Mouse (Mus musculus): ENCODE data around the gene Btbd9.
"Not testable (repeated sequence)": the region's sequence is repeated elsewhere in the genome, so short reads cannot be mapped to it uniquely, and the experiment has no call there.

Gene Btbd9

DNA sequence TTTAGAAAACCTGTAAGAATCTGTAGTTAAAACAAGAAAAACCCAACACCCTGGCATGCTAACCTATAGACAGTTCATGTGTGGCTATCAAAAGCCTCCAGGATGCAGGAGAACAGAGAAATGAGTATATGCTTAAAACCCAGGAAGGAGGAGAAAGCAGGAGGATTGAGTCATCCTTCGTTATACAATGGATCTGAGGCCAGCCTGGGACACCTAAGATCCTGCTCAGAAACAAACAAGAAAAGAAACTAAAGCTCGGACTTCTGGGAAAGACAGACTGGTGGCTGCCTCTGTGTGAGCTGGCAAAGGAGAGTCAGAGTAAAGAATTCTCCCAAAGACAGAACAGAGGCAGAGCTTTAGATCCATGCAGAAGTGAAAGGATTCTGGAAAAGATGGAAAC, 17.7 kb downstream of the Btbd9 start:
- no peak for DNase-seq (ENCODE audit: low read depth)

DNA sequence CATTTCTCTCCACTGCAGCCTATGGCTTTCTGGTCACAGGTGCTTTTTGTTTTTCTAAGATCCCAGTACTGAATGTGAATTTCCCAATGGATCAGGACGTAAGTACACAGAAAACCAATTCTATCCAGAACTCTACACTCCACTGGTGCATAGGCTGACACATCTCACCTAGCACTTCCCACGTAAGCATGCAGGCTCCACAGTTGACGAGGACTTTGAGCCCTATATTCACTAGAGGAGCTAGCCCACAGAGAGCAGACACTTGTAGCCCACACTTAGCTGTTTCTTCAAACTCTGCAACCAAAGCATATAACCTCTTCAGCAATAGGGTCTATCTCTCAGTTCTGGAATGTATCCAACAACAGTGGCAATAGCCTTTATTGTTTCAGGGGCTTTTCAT, 19.8 kb downstream of the Btbd9 start:
- no peak for DNase-seq (ENCODE audit: low read depth)

DNA sequence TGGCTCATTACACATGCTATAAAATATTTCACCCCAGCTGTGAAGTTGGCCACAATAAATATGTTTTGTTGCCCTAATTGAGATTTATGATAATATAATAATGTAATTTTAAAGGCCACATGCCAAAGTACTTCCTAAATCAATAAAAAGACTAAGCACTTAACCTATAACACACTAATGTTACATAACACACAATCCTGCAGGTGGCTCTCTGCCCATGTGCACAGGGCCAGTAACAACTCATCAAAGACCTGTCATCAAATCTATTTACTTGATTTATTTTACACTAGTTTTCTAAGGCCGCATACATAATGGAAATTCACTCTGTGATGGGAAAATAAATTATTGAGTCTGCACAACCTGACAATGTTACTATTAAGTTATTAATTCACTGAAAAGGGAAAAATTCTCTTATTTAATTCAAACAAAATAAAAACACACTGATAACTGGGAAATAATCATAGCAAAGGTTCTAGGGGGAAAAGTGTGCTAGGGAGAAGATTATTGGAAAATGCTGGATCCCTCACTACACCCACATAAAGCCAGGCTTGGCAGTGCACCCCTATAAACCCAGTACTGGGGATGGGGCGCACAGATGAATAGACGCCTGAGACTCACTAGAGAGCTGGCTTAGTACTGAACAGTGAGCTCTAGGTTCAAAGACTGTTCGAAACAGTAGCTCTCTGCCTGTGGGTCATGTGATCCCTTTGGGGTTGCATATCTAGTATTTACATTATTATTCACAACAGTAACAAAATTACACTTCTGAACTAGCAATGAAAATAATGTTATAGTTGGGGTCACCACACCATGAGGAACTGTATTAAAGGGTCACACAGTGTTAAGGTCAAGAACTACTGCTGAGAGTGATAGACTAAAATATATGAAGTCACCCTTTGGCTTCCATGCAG, 23.0 kb downstream of the Btbd9 start:
- peak; percentile 43 for DNase-seq (ENCODE audit: low read depth)

DNA sequence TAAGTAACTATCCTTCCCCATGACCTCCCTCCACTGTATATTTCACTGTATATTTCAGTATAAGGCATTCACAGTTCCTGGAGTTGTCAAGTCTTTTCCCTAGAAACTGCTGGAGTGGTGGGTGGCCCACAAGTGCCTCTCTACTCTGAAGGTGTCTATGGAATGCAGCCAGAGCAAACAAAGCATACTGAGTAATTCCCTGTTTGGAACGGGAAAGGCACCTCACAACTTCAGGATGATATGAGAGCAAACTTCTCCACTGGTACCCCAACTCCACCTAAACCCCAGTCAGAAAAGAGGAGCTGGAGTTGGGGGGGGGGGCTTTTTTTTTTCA, 25.5 kb downstream of the Btbd9 start:
- no peak for DNase-seq (ENCODE audit: low read depth)

DNA sequence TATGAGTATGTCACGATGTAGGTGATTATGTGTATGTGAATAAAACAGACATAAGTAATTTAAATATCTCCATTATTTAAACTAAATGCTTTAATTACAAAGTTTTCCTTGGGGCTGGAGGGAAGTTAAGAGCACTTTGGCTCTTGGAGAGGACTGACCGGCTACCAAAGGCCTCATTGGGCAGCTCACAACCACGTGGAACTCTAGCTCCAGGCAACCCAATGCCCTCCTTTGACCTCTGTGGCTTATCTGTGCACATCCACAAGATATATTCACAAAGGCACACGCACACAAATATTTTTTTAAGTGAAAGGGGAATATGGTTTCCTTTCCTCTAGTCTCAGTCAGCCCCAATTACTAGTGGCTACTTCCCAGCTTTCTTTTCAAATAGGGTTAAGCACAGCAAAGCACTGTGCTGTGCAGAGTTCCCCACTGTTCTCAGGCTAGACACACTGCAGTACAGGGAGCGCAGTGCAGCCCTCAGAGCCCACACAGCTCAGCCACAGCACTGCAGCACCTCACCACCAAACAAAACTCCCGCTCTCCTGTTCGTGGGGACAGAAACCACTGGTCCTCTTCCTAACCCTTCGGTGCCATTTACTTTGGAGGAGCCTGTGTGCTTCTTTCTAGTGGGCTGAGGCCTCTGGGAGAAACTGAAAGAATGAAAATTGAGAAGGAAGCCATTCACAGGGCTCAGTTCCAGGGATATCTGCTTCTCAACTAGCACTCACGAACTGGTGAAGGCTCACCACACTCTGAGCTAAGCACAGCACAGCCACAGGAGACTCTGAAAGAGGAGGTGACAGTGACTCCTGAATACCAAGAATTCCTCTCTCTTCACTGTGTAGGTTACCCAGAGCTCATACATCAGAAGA, 26.2 kb downstream of the Btbd9 start:
- DNase-seq (ENCODE audit: low read depth): no peak

DNA sequence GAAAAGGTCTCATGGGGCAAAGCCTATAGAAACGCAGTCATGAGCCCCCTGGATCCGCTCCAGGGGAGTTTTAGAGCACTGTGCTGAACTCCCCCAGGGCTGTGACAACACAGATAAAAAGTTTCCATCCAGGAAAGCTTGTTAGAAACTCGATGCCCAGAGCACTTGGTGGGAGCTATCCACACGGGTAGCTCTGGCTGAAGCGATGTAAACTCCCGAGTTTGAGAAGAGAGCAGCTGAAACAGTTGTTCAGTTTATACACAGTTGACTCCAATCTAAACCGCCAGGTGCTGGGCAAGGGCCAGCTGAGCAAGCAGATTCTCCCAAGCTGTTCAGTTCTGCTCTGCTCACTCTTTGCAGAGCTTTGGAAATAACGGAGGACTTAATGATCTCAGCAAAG, 37.2 kb downstream of the Btbd9 start:
- peak; percentile 31 for DNase-seq (ENCODE audit: low read depth)

DNA sequence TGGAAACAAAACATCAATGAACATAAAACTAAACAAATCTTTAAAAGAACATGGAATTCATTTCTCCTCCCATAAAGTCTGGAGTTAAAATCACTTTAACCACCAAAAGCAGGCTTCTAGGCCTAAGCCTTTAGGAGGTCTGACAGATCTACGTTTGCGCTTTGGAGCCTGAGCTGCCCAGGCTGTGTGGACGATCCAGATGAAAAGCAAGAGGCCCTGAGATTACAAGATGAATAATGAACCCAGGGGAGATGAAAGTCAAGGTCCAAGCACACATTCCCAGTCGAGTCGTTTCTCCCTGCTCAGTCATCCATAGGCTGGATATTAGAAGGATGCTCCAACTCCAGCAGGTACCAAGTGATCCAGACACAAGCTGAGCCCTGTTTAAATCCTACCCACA, 39.6 kb downstream of the Btbd9 start:
- no peak for DNase-seq (ENCODE audit: low read depth)

DNA sequence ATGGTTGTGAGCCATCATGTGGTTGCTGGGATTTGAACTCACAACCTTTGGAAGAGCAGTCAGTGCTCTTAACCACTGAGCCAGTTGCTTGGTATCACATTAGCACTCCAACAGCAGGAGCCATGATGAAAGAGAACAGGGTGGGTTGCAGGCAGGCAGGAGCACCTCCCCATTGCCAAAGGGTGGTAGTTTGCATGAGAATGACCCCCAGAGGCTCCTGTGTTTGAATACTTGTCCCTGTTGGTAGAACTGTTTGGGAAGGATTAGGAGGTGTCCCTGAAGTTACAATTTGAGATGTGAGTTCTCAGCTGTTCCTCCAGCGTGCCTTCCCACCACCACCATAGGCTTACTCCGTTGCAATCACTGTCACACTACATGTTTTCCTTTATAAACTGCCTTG, 43.2 kb downstream of the Btbd9 start:
- no peak for DNase-seq (ENCODE audit: low read depth)

DNA sequence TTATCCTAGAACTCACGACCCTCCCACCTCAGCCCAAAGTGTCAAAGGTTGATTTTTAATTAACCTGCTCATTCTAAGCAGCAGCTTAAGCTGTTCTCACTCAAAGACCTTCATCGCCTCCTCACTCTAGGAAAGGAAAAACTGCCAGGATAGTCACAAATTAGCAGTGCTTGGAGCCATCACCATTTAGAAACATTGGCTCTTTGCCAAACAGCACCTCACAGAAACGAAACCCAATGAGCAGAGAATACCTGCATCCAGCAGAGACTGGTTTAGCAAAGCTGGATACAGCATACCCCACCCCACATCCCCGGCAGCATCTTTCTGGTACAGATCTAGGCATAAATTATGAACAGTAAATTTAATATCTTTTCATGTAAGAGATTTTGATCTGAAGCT, 45.7 kb downstream of the Btbd9 start:
- no peak for DNase-seq (ENCODE audit: low read depth)

DNA sequence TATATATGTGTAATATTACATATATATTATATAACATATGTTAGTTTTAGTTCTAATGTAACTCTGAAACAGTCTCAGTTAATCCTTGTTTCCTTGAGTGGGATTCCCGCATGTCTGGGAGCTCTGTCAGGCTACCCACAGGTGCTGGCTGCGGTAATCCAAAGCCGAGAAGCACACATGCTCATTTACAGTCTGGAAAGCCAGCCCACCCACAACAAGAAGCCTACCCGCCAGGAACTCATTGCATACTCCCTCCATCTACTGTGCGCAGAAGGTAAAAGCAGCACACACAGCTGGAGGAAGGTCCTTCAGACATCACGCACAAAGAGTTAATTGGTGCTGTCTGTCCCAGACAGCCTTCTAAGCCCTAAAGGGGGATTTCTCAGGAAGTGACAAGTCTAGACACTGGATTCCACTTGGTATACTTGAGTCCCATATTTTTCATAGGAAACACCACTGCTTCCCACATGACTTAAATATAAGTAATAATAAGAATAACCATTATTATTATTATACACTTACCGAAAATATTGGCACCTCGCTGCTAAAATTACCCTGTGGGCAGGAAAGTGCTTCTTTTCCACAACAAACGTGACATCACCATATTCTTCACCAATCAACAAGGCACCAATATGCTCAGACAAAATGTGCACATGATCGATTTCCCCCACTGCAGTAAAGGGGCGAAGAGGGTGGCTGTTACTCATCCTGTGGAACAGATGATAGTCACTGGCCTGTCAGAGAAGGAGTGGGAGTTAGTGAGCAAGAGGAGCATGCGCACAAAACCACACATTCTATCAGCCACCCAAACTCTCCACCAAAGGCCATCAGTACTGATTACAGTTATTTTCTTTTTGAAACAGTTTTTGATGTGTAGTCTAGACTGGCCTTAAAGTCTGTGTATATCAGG, 46.4 kb downstream of the Btbd9 start:
- DNase-seq (ENCODE audit: low read depth): no peak

DNA sequence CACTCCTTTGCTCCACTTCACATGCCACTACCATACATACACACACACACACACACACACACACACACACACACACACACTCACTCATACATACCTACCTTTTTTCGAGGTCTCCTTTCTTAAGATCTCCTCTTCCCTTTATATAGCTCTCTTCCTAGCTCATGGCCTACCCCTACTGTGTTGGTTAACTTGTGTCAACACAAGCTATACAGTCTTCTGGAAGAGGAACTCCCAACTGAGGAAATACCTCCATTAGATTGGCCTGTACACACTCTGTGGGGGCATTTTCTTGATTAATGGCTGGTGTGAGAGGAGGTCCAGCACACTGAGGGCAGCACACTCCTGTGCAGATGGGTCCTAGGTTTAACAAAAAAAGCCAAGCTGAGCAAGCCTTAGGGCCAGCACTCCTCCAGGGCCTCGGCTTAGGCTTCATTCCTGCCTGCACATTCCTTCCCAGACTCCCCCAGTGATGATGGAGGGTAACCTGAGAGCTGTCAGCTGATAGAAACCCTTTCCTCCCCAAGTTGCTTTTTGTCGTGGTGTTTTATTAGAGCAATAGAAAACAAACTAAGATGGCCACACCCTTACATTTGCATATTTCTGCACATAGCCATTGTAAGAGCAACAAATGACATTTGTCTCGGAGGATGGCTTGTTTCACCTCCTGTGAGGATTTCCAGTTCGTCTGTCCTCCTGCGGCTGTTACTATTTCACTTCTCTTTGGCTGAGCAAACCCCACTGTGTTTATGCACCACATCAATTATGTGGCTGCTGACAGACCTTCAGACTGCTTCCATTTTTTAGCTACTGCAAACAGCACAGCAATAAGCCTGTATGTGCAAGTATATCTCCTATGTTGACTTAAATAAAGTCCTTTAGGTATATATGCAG, 50.6 kb downstream of the Btbd9 start:
- no peak for DNase-seq (ENCODE audit: low read depth)

DNA sequence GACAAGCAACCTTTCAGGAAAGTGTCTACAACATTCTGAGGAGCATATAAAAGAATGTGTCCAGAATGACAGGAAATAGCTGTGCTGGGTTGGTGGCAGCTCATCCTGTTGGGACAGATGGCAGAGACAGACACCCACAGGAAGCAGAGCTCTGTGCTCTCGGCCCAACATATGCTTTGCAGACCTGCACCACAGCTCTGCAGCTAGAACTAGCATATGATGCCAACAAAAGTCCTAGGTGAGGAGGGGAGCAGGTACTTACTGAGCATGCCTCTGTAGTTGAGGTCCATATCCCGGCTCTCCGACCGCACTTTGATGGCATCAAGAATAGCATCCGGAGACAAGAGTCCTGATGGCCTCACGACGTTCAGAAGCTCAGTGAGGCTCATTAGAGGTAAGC, 51.8 kb downstream of the Btbd9 start:
- DNase-seq (ENCODE audit: low read depth): no peak

DNA sequence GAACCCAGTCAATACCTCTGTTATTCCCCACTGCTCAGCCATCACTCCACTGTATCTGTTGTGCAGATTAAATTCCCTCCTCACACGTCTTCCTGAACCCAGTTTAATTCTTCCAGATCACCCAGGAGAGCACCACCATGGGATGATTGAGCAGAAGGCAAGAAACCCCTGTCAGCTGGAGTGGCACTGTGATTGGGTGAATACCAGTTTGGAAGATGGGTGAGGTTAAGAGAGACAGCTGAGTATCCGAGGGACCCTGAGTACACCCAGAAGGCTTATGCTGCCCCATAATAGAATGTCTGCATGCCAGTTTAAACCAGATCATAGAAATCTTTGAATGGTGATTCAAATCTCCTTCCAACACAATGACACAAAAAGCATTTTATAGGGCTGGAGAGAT, 52.5 kb downstream of the Btbd9 start:
- no peak for DNase-seq (ENCODE audit: low read depth)

DNA sequence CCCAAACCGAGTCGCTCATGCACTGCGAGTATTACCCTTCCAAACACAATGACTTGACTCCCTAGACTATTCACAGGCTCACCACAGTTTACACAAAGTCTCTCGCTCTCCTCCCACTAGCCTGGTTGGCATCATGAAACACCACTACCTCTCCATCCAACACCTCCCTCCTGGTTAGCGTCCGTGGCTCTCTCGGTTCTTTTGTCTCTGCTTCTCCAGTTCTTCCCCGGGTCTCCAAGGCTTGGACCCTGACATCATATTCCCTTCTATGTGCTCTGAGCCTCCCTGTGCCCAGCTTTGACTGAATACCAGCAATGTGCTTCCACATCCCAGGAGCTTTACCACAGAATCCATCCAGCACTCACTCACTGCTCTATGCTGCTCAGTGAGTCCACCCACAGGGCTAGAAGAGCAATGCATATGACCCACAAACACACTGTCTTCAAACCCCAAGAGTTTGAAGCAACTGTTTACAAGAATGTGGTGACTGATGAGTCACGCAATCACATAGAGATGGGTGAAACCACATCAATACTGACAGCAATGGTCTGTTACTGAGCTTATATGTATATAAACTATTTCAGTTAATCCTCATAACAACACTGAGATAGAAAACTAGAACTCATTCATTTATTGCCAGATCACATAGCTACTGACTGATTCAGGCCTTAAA, 53.7 kb downstream of the Btbd9 start:
- DNase-seq (ENCODE audit: low read depth): peak; percentile 48

DNA sequence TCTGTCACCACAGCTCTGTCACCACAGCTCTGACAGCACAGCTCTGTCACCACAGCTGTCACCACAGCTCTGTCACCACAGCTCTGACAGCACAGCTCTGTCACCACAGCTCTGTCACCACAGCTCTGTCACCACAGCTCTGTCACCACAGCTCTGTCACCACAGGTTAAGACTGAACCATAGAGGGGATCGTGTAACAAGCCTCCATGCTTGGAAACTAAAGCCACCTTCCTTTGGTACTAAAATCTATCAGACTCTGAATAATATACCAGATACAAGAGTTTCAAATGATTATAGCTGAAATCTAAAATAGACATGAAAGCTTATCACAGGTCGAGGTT, 57.1 kb downstream of the Btbd9 start:
- DNase-seq (ENCODE audit: low read depth): not testable (repeated sequence)

DNA sequence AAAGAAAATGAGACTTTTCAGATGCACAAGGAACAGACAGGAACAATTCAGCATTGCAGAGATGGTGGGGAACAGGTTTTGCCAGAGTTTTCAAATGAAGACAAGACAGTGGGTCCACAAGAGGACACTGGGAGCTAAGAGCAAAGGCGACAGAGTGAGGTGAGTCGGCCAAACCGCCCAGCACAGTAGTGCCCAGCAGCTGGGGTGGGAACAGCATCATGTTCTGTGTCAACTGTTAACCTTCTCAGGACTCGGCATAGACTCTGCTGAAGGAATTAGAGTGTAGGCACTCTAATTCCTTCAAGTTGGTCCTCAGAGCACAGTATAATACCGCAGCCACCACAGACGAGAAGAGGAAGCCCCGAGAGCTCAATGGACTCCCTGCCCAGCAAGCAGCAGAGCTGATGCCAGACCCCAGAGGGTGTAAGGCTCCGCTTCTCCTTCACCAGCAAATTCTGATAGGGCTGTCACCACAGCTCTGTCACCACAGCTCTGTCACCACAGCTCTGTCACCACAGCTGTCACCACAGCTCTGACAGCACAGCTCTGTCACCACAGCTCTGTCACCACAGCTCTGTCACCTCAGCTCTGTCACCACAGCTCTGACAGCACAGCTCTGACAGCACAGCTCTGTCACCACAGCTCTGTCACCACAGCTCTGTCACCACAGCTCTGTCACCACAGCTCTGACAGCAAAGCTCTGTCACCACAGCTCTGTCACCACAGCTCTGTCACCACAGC, 57.7 kb downstream of the Btbd9 start:
- no peak for DNase-seq (ENCODE audit: low read depth)

DNA sequence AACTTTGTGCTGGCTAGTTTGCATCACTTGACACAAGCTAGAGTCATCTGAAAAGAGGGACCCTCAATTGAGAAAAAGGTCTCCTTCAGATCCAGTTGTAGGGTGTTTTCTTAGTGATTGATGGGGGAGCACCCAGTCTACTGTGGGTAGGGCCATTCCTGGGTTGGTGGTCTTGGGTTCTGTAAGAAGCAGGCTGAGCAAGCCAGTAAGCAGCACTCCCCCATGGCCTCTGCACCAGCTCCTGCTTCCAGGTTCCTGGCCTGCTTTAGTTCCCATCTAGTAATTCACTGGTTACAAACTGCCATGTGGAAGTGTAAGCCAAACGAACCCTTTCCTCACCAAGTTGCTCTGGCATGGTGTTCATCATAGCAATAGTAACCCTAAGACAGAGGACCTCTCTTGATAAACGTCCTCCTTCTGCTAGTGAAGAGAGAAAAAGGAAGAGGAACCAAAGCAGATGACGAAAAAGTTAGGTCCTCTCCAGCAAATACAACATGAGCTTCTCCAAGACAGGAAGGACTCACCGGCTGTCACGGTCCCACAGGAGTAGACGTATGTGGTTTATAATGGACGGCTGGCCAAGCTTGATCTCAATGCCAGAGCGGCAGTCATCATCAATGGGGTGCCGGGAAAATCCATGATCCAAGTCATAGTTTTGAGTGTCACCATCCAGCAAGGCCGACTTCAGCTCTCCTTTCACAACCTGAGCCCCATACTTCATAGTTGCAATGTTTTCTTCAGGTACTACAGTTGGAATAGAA, 59.5 kb downstream of the Btbd9 start:
- no peak for DNase-seq (ENCODE audit: low read depth)

DNA sequence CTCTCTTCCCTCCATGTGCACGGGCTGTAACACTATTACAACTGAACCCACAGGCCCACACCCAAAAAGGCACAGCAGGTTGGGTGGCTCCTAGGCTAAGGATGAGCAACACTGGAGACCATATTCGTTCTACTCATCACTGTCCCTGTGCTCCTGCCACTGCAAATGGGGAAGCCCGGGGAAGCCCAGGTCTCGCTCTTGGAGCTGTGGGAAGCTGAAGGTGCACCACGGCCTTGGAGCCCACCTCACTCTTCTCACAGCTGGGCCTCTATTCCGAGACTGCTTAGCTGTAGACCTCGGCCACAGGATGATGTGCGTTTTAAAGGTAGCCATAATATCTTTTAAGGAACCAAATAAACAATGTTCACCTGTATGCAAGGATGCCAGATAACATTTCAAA, 60.9 kb downstream of the Btbd9 start:
- DNase-seq (ENCODE audit: low read depth): no peak

DNA sequence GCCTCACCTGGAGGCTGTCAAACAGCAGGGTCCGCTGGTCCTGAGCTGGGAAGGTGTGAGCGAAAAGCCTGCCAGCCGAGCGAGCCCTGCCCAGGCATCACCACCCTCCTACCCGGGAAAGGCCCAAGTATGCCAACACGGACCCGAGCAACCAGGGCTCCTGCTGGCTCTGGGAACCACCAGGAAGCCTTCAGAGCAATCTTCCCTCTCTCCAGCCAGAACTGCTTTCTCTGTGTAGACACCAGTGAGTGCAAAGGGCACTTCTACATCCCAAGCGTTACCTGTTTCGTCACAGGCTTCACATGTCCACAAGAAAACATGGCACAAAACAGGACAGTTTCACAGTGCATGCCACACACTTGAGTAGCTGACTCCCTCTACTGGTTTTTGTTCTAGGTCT, 63.3 kb downstream of the Btbd9 start:
- no peak for DNase-seq (ENCODE audit: low read depth)

All from NIH3T3 (cell line).